Mouse (Mus musculus): ENCODE results near the gene Ppib. TPM values are rescaled to one million over a fixed set of nuclear protein-coding genes. Genes with fewer than 3 reads are reported as not detected.

The Ppib gene
- total RNA-seq, 1 experiment, result 891 TPM

DNA sequence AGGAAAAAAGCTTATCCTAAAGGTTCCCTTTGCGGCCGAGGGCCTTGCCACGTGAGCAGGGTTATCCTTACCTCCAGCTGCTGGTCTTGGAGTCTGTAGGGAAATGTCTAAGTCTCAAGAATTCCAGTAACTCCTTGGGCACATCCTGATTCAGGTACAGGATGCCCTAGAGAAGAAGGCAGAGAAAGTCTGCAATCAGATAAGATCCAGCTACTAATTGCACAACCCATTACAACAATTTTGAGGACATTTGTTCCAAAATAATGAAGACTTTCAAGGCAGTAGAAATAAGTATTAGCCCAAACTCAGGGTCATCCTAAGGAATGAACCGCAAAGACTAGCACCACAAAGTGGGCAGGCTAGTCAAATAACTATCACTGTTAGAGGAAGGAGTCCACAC, 8.0 kb downstream of the Ppib start:
- peaks cover 29% of the 10 kb centered on the region for H3K36me3 ChIP-seq (ENCODE audit: control insufficient read depth, insufficient read depth, low read length, poor library complexity, severe bottlenecking)
- H3K9ac ChIP-seq (ENCODE audit: insufficient read depth, low read depth, low read length, poor library complexity, severe bottlenecking), result no peak overlapping the region
- no peak for DNase-seq (ENCODE audit: low read depth, low spot score)
- H3K9me3 ChIP-seq (ENCODE audit: control insufficient read depth, insufficient read depth, low read depth, low read length), result no peaks in the 10 kb centered on the region
- in situ Hi-C loops (cut with MboI; ENCODE audit: low sequenced_read_pairs in 2 of 2, unreplicated experiment in 2 of 2), result no loop called here
- no peak for TF ChIP-seq ZNF384 (IDR thresholded peaks at IDR 0.05; ENCODE audit: low read depth, low read length)
- TF ChIP-seq MAFK (IDR thresholded peaks at IDR 0.05; ENCODE audit: insufficient read depth, low read depth, low read length), result no peak
- no peak for TF ChIP-seq CHD2 (IDR thresholded peaks at IDR 0.05; ENCODE audit: low read depth, low read length)
- no peak for TF ChIP-seq HCFC1 (IDR thresholded peaks at IDR 0.05; ENCODE audit: borderline replicate concordance, insufficient read depth, low read length)
- TF ChIP-seq ZC3H11A (IDR thresholded peaks at IDR 0.05; ENCODE audit: borderline replicate concordance, low read depth, low read length), result no peak
- H3K27ac ChIP-seq (ENCODE audit: insufficient read depth, low read depth, low read length, poor library complexity, severe bottlenecking), result no peak overlapping the region
- peaks cover 2 to 6% of the 10 kb centered on the region in 2 experiments; a peak in 1 of 4 replicates for H3K4me1 ChIP-seq (ENCODE audit: control insufficient read depth in 2 of 2, insufficient read depth in 2 of 2, low read length in 2 of 2, poor library complexity in 1 of 2)
- H3K4me3 ChIP-seq (ENCODE audit: insufficient read depth in 1 of 2, low read depth in 1 of 2, low read length in 2 of 2, poor library complexity in 1 of 2, severe bottlenecking in 1 of 2), result no peak overlapping the region

DNA sequence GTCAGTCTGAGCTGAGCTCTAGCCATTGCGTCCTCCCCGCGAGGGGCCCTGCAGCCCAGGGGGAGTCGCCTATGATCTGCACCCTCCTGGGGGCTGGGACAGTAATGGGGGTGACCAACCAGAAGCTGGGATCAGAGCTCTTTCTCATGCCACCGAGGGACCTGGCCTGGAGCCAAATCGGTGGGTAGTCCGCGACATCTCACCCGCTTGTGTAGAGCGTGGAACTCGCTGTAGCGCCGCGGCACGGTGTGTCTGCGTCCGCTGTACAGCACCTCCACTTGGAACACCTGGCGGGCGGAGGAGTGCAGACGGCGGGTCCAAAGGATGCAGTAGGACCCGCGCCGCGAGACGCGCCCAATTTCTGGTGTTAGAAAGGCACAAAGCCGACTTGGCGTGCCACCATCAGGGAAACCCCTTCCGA, 9.0 kb downstream of the Ppib start:
- TF ChIP-seq ZC3H11A (IDR thresholded peaks at IDR 0.05; ENCODE audit: borderline replicate concordance, low read depth, low read length), result no peak
- no peak for TF ChIP-seq MAFK (IDR thresholded peaks at IDR 0.05; ENCODE audit: insufficient read depth, low read depth, low read length)
- TF ChIP-seq HCFC1 (IDR thresholded peaks at IDR 0.05; ENCODE audit: borderline replicate concordance, insufficient read depth, low read length), result no peak
- no peak for TF ChIP-seq ZNF384 (IDR thresholded peaks at IDR 0.05; ENCODE audit: low read depth, low read length)
- TF ChIP-seq CHD2 (IDR thresholded peaks at IDR 0.05; ENCODE audit: low read depth, low read length), result no peak
- no peak for DNase-seq (ENCODE audit: low read depth, low spot score)

DNA sequence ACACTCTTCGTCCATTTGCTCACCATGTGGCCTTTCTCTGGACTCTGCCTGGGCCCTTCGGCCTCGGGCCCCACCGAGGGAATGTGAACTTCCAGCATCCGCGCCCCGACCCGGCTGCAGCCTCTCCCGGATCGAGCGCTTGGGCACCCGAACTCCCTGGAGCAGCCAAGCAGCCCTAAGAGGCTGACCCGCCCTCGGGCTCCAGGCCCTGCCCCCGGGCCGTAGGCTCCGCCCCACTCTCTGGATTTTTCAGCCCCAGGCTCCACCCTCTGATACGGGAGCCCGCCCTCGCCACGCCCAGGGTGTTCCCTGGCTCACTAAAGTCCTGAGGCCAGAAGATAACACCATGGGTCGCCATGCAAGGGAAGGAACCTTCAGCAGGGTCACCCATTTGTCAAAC, 9.6 kb downstream of the Ppib start, which contains the start of gene Snx22:
Gene Snx22 (minus strand): TSS at position 137 of the 400 bp plus-strand sequence.
- Histone ChIP-seq H3K4me3 (ENCODE audit: insufficient read depth in 1 of 2, low read depth in 1 of 2, low read length in 2 of 2, poor library complexity in 1 of 2, severe bottlenecking in 1 of 2) (peak within 1 kb of the TSS; percentile 77 to 80), H3K9ac (ENCODE audit: insufficient read depth, low read depth, low read length, poor library complexity, severe bottlenecking) (peak within 1 kb of the TSS; percentile 69), H3K9me3 (ENCODE audit: control insufficient read depth, insufficient read depth, low read depth, low read length) (no peaks in the 10 kb centered on the region), H3K27ac (ENCODE audit: insufficient read depth, low read depth, low read length, poor library complexity, severe bottlenecking) (no peak within 1 kb of the TSS), H3K36me3 (ENCODE audit: control insufficient read depth, insufficient read depth, low read length, poor library complexity, severe bottlenecking) (peaks cover 17% of the 10 kb centered on the region), H3K4me1 (ENCODE audit: control insufficient read depth in 2 of 2, insufficient read depth in 2 of 2, low read length in 2 of 2, poor library complexity in 1 of 2) (peaks cover 2 to 6% of the 10 kb centered on the region in 2 experiments; a peak in 1 of 4 replicates)
- in situ Hi-C loops (cut with MboI; ENCODE audit: low sequenced_read_pairs in 2 of 2, unreplicated experiment in 2 of 2), result no loop called here
- peak; percentile 84 for DNase-seq (ENCODE audit: low read depth, low spot score)
- TF ChIP-seq ZNF384 (IDR thresholded peaks at IDR 0.05; ENCODE audit: low read depth, low read length), result no peak
- TF ChIP-seq CHD2 (IDR thresholded peaks at IDR 0.05; ENCODE audit: low read depth, low read length), result no peak
- TF ChIP-seq ZC3H11A (IDR thresholded peaks at IDR 0.05; ENCODE audit: borderline replicate concordance, low read depth, low read length), result no peak
- no peak for TF ChIP-seq HCFC1 (IDR thresholded peaks at IDR 0.05; ENCODE audit: borderline replicate concordance, insufficient read depth, low read length)
- no peak for TF ChIP-seq MAFK (IDR thresholded peaks at IDR 0.05; ENCODE audit: insufficient read depth, low read depth, low read length)

More for the DNA sequence above, 9.0 kb downstream of the Ppib start:
- Histone ChIP-seq H3K9me3 (ENCODE audit: control insufficient read depth, insufficient read depth, low read depth, low read length) (no peaks in the 10 kb centered on the region), H3K9ac (ENCODE audit: insufficient read depth, low read depth, low read length, poor library complexity, severe bottlenecking) (peak overlapping the region; percentile 69), H3K36me3 (ENCODE audit: control insufficient read depth, insufficient read depth, low read length, poor library complexity, severe bottlenecking) (peaks cover 22% of the 10 kb centered on the region), H3K4me3 (ENCODE audit: insufficient read depth in 1 of 2, low read depth in 1 of 2, low read length in 2 of 2, poor library complexity in 1 of 2, severe bottlenecking in 1 of 2) (peak overlapping the region; percentile 77 to 80), H3K4me1 (ENCODE audit: control insufficient read depth in 2 of 2, insufficient read depth in 2 of 2, low read length in 2 of 2, poor library complexity in 1 of 2) (peaks cover 2 to 6% of the 10 kb centered on the region in 2 experiments; a peak in 1 of 4 replicates), H3K27ac (ENCODE audit: insufficient read depth, low read depth, low read length, poor library complexity, severe bottlenecking) (no peak overlapping the region)
- in situ Hi-C loops (cut with MboI; ENCODE audit: low sequenced_read_pairs in 2 of 2, unreplicated experiment in 2 of 2), result no loop called here

DNA sequence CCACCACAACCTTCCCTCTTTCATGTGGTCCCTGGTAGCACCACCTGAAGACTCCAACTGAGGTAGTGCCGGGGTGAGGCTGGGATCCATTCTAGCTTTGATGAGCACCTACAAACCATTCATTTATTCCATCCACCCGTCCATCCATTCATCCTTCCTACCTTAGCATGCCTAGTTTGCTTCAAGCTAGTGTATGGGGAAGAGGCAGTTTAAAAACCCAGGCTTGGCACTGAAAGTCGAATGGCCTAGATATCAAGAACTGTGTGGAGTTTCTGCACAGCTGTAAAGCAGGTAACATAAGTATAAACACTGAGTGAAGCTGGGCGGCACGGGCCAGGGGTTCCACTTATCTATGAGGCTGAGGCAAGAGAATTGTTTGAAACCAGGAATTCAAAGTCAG, 10.1 kb downstream of the Ppib start:
- peaks cover 15% of the 10 kb centered on the region for H3K36me3 ChIP-seq (ENCODE audit: control insufficient read depth, insufficient read depth, low read length, poor library complexity, severe bottlenecking)
- in situ Hi-C loops (cut with MboI; ENCODE audit: low sequenced_read_pairs in 2 of 2, unreplicated experiment in 2 of 2), result no loop called here
- no peak for DNase-seq (ENCODE audit: low read depth, low spot score)
- peak overlapping the region in 1 of 2 experiments; percentile 77; a peak in 1 of 4 replicates for H3K4me3 ChIP-seq (ENCODE audit: insufficient read depth in 1 of 2, low read depth in 1 of 2, low read length in 2 of 2, poor library complexity in 1 of 2, severe bottlenecking in 1 of 2)
- no peak overlapping the region for H3K27ac ChIP-seq (ENCODE audit: insufficient read depth, low read depth, low read length, poor library complexity, severe bottlenecking)
- no peak overlapping the region for H3K9ac ChIP-seq (ENCODE audit: insufficient read depth, low read depth, low read length, poor library complexity, severe bottlenecking)
- H3K9me3 ChIP-seq (ENCODE audit: control insufficient read depth, insufficient read depth, low read depth, low read length), result no peaks in the 10 kb centered on the region
- TF ChIP-seq HCFC1 (IDR thresholded peaks at IDR 0.05; ENCODE audit: borderline replicate concordance, insufficient read depth, low read length) (no peak), ZC3H11A (IDR thresholded peaks at IDR 0.05; ENCODE audit: borderline replicate concordance, low read depth, low read length) (no peak), MAFK (IDR thresholded peaks at IDR 0.05; ENCODE audit: insufficient read depth, low read depth, low read length) (no peak), CHD2 (IDR thresholded peaks at IDR 0.05; ENCODE audit: low read depth, low read length) (no peak), ZNF384 (IDR thresholded peaks at IDR 0.05; ENCODE audit: low read depth, low read length) (no peak)
- peaks cover 2 to 6% of the 10 kb centered on the region in 2 experiments; a peak in 1 of 4 replicates for H3K4me1 ChIP-seq (ENCODE audit: control insufficient read depth in 2 of 2, insufficient read depth in 2 of 2, low read length in 2 of 2, poor library complexity in 1 of 2)

Measured in ES-E14 (cell line).